Mouse (Mus musculus) stomach, postnatal 0 days (tissue): Measurements from ENCODE around the gene Gm29106. TPM values are rescaled to one million over a fixed set of nuclear protein-coding genes. Genes with fewer than 3 reads are reported as not detected.
"Not testable (repeated sequence)": the region's sequence is repeated elsewhere in the genome, so short reads cannot be mapped to it uniquely, and the experiment has no call there.

Experiments
- ATAC-seq: fragments of 200-750 bp; cut with Nextera tagmentation; 2 replicates; pipeline ENCODE4 v1.8.0; 2017; ENCODE audit not compliant: low FRiP score, low TSS enrichment
- DNase-seq: peaks from one replicate; pipeline ENCODE4 v3.0.0-alpha.2; 2016; ENCODE audit warnings: low spot score
- H3K27ac ChIP-seq: fragments of 300-500 bp; sonication (generic); replicated peaks from 2 replicates; pipeline ENCODE4 v1.5.1; 2014; ENCODE audit warnings: mild to moderate bottlenecking, control low read depth
- H3K27me3 ChIP-seq: fragments of 300-500 bp; sonication (generic); 2 replicates; pipeline ENCODE4 v1.6.1; 2014; ENCODE audit warnings: low read length; ENCODE audit not compliant: control insufficient read depth, insufficient read depth
- H3K36me3 ChIP-seq: fragments of 300-500 bp; sonication (generic); 2 replicates; pipeline ENCODE4 v1.6.1; 2014; ENCODE audit warnings: low read length, mixed read lengths; ENCODE audit not compliant: control insufficient read depth, insufficient read depth
- H3K4me1 ChIP-seq: fragments of 300-500 bp; sonication (generic); replicated peaks from 2 replicates; pipeline ENCODE4 v1.6.1; 2014; ENCODE audit warnings: antibody characterized with exemption; ENCODE audit not compliant: control insufficient read depth, insufficient read depth
- H3K4me2 ChIP-seq: fragments of 300-500 bp; sonication (generic); replicated peaks from 2 replicates; pipeline ENCODE4 v1.6.1; 2014; ENCODE audit warnings: low read depth, mild to moderate bottlenecking, control low read depth, moderate library complexity
- H3K4me3 ChIP-seq: fragments of 300-500 bp; sonication (generic); 2 replicates; pipeline ENCODE4 v1.5.1; 2014; ENCODE audit warnings: low read depth, low read length, control low read depth
- H3K9ac ChIP-seq: fragments of 300-500 bp; sonication (generic); 2 replicates; pipeline ENCODE4 v1.6.1; 2014; ENCODE audit warnings: mild to moderate bottlenecking, low read length, control low read depth, mixed read lengths
- H3K9me3 ChIP-seq: fragments of 300-500 bp; sonication (generic); 2 replicates; pipeline ENCODE4 v1.6.1; 2016; ENCODE audit warnings: low read length; ENCODE audit not compliant: control insufficient read depth
- CTCF ChIP-seq: IDR thresholded peaks from 2 replicates; pipeline ENCODE4 v1.5.1; 2016; ENCODE audit warnings: antibody characterized with exemption, low read depth, mild to moderate bottlenecking, moderate library complexity
- EP300 ChIP-seq: optimal IDR thresholded peaks from 2 replicates; pipeline ENCODE3; 2016; ENCODE audit warnings: antibody characterized with exemption
- WGBS: fragments of 180-500 bp; shearing (Covaris S2); extraction: QIAGEN DNeasy Blood & Tissue Kit; methylation state at CpG from one replicate; pipeline ENCODE4 v1.1.7; 2014; 5-methylcytosine and 5-hydroxymethylcytosine counted together
- polyA plus RNA-seq: library from polyadenylated mRNA; unstranded; fragments of >200 nt; fragmentation: Nextera tagmentation; extraction: Ambion mirVana; gene quantifications from 2 replicates; pipeline ENCODE4 v1.2.1, GENCODE M21; 2015

Gm29106 gene
- 0.02 and 0.07 TPM in 2 replicates for polyA plus RNA-seq

DNA sequence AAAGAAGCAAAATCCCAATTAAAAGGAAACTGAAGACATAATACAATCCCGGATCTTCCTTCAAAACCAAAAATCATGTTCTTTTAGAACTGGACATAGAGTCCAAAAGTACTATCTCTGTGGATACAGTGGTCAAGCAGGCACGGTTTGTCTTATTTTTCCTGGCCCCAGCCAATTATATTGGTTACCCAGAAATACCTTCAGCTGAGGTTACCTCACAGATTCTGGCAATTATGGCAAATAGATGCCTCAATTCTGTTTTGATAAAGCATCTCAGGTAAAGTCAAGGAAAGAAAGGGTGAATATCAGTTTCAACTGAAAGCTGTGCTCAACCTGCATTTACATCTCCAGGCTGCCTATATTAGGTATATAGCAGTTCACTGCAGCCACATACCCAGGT is at the start of gene Gm29106:
TSS of gene Gm29106 (plus strand) at position 301 of the 400 bp plus-strand sequence.
- not testable (repeated sequence) for ATAC-seq, H3K4me1 ChIP-seq, H3K27me3 ChIP-seq, H3K27ac ChIP-seq, H3K36me3 ChIP-seq, DNase-seq, H3K4me3 ChIP-seq, H3K9ac ChIP-seq, H3K4me2 ChIP-seq, H3K9me3 ChIP-seq
- WGBS: 62% methylated on average over 2 of the region's 2 CpGs

DNA sequence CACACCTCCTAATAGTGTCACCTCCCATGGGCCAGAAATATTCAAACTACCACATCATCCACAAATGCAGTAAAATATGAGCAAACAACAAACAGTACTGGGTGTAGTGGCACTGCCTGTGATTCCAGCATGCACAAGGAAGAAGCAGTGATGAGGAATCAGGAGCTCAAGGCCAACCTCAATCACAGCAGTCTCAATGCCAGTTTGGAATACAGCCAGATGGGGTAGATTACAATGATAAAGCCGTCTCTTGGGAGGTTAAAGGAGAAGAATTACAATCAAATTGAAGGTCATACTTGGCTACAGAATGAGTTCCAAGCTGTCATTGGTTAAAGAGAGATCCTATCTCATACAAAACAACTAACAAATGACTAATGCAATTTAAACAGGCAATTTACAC is 52.2 kb downstream of the Gm29106 start:
- no peaks in the 10 kb centered on the region for H3K36me3 ChIP-seq
- TF ChIP-seq CTCF (no peak), EP300 (no peak)

DNA sequence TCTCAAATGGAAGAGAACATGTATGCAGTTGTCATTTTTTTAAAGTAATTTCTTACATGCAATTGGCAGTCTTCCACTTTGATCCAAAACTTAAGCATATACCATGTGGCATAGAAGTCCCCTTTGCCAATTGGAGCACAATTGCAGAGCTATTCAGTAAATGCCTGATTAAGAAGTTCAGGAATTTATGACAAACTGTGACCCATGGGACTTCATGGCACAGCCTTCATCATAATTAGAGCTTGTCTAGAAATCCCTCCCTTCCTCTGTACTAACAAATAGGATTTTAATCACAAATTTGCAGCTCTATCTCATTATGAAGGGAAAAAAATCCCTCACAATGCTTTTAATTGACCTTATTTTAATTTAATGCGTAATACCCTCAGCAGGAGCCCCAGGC is 59.7 kb downstream of the Gm29106 start:
- H3K27ac ChIP-seq: no peak overlapping the region
- H3K4me2 ChIP-seq: no peak overlapping the region
- H3K36me3 ChIP-seq: no peaks in the 10 kb centered on the region
- H3K4me1 ChIP-seq: no peaks in the 10 kb centered on the region
- no peak for ATAC-seq
- no peaks in the 10 kb centered on the region for H3K9me3 ChIP-seq
- H3K27me3 ChIP-seq: no peaks in the 10 kb centered on the region
- DNase-seq: no peak
- TF ChIP-seq EP300: no peak
- no peak for TF ChIP-seq CTCF
- no peak overlapping the region for H3K4me3 ChIP-seq
- WGBS: 67% methylated on average over 1 of the region's 1 CpGs
- no peak overlapping the region for H3K9ac ChIP-seq

More for the DNA sequence above, 52.2 kb downstream of the Gm29106 start:
- Histone ChIP-seq H3K27me3 (no peaks in the 10 kb centered on the region), H3K4me2 (no peak overlapping the region), H3K4me1 (no peaks in the 10 kb centered on the region), H3K9me3 (no peaks in the 10 kb centered on the region), H3K4me3 (no peak overlapping the region), H3K9ac (no peak overlapping the region), H3K27ac (no peak overlapping the region)
- ATAC-seq: no peak
- DNase-seq: no peak
- WGBS: 47% methylated on average over 1 of the region's 1 CpGs

Other genes with a start within 250 kb of the Gm29106 start
- gene Gm28168, start 248.5 kb upstream of the Gm29106 start, polyA plus RNA-seq: not detected in 2 replicates
- gene Gm7145, start 210.6 kb upstream of the Gm29106 start, polyA plus RNA-seq: not detected in 2 replicates
- 156 and 174 TPM in 2 replicates for gene Tsn, start 135.2 kb downstream of the Gm29106 start, polyA plus RNA-seq
- gene Nifk, start 145.3 kb downstream of the Gm29106 start, polyA plus RNA-seq: 50.9 TPM in 2 replicates
- 11.6 and 12.0 TPM in 2 replicates for gene Clasp1, start 212.5 kb downstream of the Gm29106 start, polyA plus RNA-seq